Mouse (Mus musculus) spleen, adult 2 months (tissue): Measurements from ENCODE around the gene Pdpr. TPM values are rescaled to one million over a fixed set of nuclear protein-coding genes. Genes with fewer than 3 reads are reported as not detected.
"Not testable (repeated sequence)": the region's sequence is repeated elsewhere in the genome, so short reads cannot be mapped to it uniquely, and the experiment has no call there.

Experiments
- DNase-seq, 2 experiments: peaks; one replicate each; pipeline versions ENCODE4 v3.0.0 to v3.0.0-alpha.2; 2012 to 2021; ENCODE audit warnings: low spot score in 2 of 2, low read depth in 1 of 2
- H3K27ac ChIP-seq: fragments of 200-500 bp; 2 replicates; pipeline ENCODE4 v1.5.1; 2012; ENCODE audit warnings: low read length, inconsistent platforms; ENCODE audit not compliant: insufficient read depth
- H3K27me3 ChIP-seq: fragments of 200-500 bp; 2 replicates; pipeline ENCODE4 v1.6.1; 2012; ENCODE audit warnings: mild to moderate bottlenecking, moderate library complexity, low read length, inconsistent platforms; ENCODE audit not compliant: control insufficient read depth, insufficient read depth
- H3K36me3 ChIP-seq: fragments of 200-500 bp; 2 replicates; pipeline ENCODE4 v1.6.1; 2012; ENCODE audit warnings: mild to moderate bottlenecking, low read length, inconsistent platforms; ENCODE audit not compliant: control insufficient read depth, insufficient read depth
- H3K4me1 ChIP-seq: fragments of 200-500 bp; 2 replicates; pipeline ENCODE4 v1.6.1; 2011; ENCODE audit warnings: inconsistent platforms; ENCODE audit not compliant: control insufficient read depth, insufficient read depth, insufficient read length
- H3K4me3 ChIP-seq: fragments of 200-500 bp; 2 replicates; pipeline ENCODE4 v1.5.1; 2011; ENCODE audit warnings: mild to moderate bottlenecking, inconsistent platforms; ENCODE audit not compliant: insufficient read depth, insufficient read length; ENCODE audit errors: extremely low read depth
- CTCF ChIP-seq: fragments of 200-500 bp; IDR thresholded peaks from 2 replicates; pipeline ENCODE4 v1.5.1; 2011; ENCODE audit warnings: mild to moderate bottlenecking, inconsistent platforms; ENCODE audit not compliant: insufficient read depth, insufficient read length, insufficient replicate concordance; ENCODE audit errors: extremely low read depth
- POLR2A ChIP-seq: fragments of 200-500 bp; IDR thresholded peaks from 2 replicates; pipeline ENCODE4 v1.6.1; 2011; ENCODE audit warnings: low read depth, low read length, inconsistent platforms
- WGBS: fragments of 180-500 bp; shearing (Covaris S2); methylation state at CpG from one replicate; pipeline ENCODE4 v1.1.7; 2018; 5-methylcytosine and 5-hydroxymethylcytosine counted together
- polyA plus RNA-seq: library from polyadenylated mRNA; depleted of rRNA; stranded (reverse); fragments of >200 nt; gene quantifications from 2 replicates; pipeline ENCODE4 v1.2.3, GENCODE M21; 2012

The Pdpr gene
- polyA plus RNA-seq, 1 experiment, result 8.6 TPM

DNA sequence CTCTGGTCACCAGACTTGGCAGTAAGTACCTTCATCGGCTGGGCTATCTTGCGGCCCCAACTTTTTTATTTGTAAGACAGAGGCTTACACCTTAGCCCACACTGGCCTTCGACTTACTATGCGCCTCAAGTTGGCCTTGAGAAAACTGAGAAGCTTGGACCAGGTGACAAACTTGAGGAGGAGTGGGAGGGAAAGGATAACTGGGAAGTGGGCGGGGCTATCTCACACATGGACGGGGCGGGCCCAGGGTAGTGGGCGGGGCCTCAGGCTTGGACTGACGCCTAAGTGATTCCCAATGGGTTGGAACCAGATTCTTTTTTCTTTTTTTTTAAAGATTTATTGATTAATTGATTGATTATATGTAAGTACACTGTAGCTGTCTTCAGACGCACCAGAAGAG is 27.0 kb upstream of the Pdpr start:
- TF ChIP-seq POLR2A (no peak), CTCF (no peak)
- 57% methylated on average over 10 of the region's 10 CpGs for WGBS
- Histone ChIP-seq H3K27ac (no peak overlapping the region), H3K4me1 (no peaks in the 10 kb centered on the region), H3K27me3 (no peaks in the 10 kb centered on the region), H3K36me3 (no peaks in the 10 kb centered on the region), H3K4me3 (no peak overlapping the region)
- no peak for DNase-seq

DNA sequence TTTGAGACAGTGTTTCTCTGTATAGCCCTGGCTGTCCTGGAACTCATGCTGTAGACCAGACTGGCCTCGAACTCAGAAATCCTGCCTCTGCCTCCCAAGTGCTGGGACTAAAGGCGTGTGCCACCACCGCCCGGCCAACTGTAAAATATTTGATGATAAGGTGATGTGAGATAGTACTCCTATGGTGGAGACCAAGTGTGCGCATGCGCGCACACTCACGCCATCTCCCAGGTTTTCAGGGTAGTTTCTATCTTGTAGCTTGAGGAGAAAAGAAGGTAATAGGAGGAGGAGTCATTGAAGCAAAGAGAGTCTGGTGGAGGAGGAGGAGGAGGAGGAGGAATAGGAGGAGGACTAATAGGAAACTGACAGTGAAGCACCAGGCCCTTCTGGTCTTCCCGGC is 25.8 kb upstream of the Pdpr start:
- H3K27ac ChIP-seq, H3K27me3 ChIP-seq, H3K36me3 ChIP-seq, H3K4me1 ChIP-seq, H3K4me3 ChIP-seq, DNase-seq: not testable (repeated sequence)
- 88% methylated on average over 9 of the region's 9 CpGs for WGBS

DNA sequence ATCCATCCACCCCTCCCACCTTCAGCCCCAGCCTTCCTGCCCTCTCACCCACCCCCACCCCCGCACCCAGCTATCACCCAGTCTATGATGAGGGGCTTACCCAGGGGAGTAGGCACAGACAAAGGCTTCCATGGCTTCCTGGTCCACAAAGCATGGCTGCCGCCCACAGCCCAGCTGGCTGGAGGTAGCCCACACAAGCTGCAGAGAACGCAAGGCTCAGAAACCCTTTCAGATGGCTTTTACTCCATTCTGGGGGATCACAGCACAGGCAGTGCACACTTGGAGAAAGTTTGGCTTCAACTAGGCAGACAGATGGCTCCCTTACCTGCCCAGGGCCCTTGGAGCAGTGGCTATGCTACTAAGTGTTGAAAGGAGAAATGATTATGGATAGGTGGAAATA is 18.5 kb upstream of the Pdpr start:
- no peak overlapping the region for H3K27ac ChIP-seq
- H3K4me1 ChIP-seq, result no peaks in the 10 kb centered on the region
- no peak overlapping the region for H3K4me3 ChIP-seq
- no peak for DNase-seq
- H3K27me3 ChIP-seq, result no peaks in the 10 kb centered on the region
- no peaks in the 10 kb centered on the region for H3K36me3 ChIP-seq
- TF ChIP-seq CTCF, result no peak
- TF ChIP-seq POLR2A, result no peak
- 83% methylated on average over 3 of the region's 3 CpGs for WGBS

DNA sequence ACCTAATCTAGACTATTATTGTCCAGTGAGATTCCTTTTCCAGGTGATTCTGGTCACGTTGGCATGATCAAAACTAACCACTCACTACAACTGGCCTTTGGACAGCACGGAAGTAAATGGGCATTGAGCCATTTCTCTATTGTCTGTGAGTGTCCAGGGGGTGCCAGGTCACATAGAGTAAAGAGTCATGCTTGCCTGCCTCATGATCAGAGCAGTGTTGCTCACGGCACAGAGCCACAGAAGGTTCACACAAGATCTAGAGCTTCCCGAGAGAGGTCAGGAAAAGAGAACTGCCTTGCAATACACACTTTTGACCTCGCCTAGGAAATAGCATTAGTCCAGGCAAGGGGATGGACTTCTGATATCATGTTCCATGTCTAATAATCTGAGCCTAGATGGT is 15.0 kb upstream of the Pdpr start:
- Histone ChIP-seq H3K27ac (no peak overlapping the region), H3K4me3 (no peak overlapping the region), H3K27me3 (no peaks in the 10 kb centered on the region), H3K4me1 (no peaks in the 10 kb centered on the region), H3K36me3 (no peaks in the 10 kb centered on the region)
- no peak for DNase-seq
- TF ChIP-seq CTCF (no peak), POLR2A (no peak)
- 71% methylated on average over 5 of the region's 5 CpGs for whole genome bisulfite sequencing

DNA sequence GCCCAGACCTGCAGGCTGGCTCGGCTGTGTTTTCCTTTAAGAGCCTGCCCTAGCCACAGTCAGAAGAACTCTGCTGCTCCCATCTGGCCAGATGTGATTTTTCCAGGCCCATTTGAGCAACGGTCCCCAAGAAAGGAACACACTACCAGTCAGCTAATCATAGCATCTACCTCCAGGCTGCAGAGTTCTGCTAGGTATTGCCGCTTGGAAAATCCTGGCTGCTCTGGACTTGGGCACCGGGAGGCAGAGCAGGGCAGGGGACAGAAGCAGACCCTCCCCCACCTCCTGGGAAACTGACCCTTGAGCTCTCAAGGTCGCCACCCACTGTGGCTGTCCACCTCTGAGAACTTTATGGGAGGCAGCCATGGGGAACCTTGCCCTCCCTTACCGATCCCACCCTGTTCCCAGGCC is 14.6 kb upstream of the Pdpr start:
- Histone ChIP-seq H3K4me1 (no peaks in the 10 kb centered on the region), H3K36me3 (no peaks in the 10 kb centered on the region), H3K27ac (no peak overlapping the region), H3K27me3 (no peaks in the 10 kb centered on the region), H3K4me3 (no peak overlapping the region)
- no peak for DNase-seq
- no peak for TF ChIP-seq CTCF
- TF ChIP-seq POLR2A, result no peak
- WGBS, result 55% methylated on average over 6 of the region's 6 CpGs

DNA sequence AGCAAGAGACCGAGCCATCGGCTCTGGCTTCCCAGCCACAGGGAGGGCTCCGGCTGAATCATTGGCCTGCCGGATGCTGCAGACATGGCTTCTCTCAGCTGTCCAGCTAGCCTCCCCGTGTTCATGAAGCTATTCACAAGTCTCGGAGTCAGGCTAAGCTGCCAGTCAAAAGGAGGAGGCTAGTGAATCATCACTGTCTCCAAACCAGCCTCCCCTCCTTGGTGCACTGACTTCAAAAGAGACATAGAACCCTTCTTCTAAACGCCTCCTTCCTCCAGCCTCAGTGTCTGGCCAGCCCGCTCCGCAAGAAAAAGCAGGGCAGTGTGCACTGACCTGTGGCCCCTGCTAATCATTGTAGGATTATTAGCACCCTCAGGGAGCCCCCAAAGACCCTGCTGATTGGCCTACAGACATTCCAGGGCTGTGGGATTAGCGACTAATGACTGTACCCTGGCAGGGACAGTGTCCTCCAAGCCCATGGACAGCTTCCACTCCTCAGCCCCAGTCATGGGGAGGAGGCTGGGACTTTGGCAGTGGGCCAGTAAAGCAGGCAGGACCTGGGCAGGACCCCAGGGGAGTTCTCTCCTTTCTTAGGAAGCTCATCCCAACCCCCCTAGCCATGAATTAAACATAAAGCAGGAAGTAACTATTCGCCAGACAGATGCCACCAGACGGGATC is 12.7 kb upstream of the Pdpr start:
- H3K27me3 ChIP-seq, result no peaks in the 10 kb centered on the region
- DNase-seq, result no peak
- H3K36me3 ChIP-seq, result no peaks in the 10 kb centered on the region
- H3K27ac ChIP-seq, result no peak overlapping the region
- H3K4me3 ChIP-seq, result no peak overlapping the region
- no peak for TF ChIP-seq CTCF
- no peak for TF ChIP-seq POLR2A
- 75% methylated on average over 12 of the region's 12 CpGs for WGBS
- no peaks in the 10 kb centered on the region for H3K4me1 ChIP-seq

DNA sequence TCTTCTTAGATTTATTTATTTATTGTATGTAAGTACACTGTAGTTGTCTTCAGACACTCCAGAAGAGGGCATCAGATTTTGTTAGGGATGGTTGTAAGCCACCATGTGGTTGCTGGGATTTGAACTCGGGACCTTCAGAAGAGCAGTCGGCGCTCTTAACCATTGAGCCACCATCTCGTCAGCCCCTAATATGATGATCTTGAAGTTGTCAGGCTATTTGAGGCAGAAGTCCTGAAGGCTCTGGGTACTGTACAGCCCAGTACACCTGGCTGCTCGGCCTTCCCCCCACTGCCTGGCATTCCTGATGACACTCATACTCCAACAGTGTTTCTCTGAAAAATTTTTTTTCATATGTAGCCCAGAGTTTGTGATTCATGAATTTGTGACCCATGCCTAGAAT is 10.5 kb upstream of the Pdpr start:
- not testable (repeated sequence) for H3K4me3 ChIP-seq, DNase-seq, H3K27ac ChIP-seq, H3K4me1 ChIP-seq, H3K36me3 ChIP-seq, H3K27me3 ChIP-seq
- 88% methylated on average over 5 of the region's 5 CpGs for WGBS

DNA sequence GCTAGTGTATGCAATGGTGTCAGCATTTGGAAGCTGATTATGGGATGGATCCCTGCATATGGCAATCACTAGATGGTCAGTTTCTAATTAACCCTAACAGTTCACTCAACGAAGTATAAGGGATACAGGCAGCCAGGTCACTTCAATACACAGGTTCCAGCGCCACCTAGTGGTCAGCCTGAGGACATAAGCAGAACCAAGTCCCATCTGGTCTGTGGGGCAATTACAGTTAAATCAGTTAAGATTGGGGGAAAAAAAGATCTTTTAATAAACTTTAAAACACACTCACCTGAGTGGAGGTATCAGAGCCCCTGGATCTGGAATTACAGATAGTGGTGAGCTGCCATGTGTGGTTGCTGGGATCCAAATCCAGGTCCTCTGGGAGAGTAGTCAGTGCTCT is 4.3 kb upstream of the Pdpr start:
- Histone ChIP-seq H3K4me3 (no peak overlapping the region), H3K4me1 (peaks cover 5% of the 10 kb centered on the region), H3K27me3 (no peaks in the 10 kb centered on the region), H3K27ac (no peak overlapping the region), H3K36me3 (no peaks in the 10 kb centered on the region)
- DNase-seq, result peak; percentile 50 to 73
- WGBS, result 1% methylated on average over 2 of the region's 2 CpGs
- TF ChIP-seq CTCF (peak; percentile 77; the same call in 1 of the 2 replicates), POLR2A (no peak)
